Mouse (Mus musculus): ENCODE data around the gene Itga9. TPM values are rescaled to one million over a fixed set of nuclear protein-coding genes. Genes with fewer than 3 reads are reported as not detected.

Gene Itga9
- total and polyA plus RNA-seq, 2 experiments = 9.1 to 15.8 TPM

DNA sequence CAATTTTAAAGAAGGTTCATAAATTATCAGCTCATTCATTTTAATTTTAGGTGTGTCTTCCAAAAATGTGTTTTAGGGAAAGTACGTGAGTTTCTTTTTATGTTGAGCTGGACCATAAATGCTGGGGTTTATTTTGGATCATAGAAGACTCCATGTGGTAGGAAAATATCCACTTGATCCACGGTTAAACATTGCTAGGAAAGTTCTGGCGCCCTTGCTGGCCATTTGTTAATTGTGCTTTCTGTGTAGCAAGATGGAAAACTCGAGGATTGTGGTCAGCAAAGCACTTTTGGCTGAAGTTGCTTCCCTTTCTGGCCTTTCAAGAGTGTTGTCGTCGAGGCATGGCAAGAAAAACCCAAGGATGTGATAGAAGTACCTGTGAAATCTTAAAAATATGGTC is 179.3 kb downstream of the Itga9 start:
- TF ChIP-seq POLR2A (IDR thresholded peaks at IDR 0.05; ENCODE audit: extremely low read depth, insufficient read depth, low read length) = no peak
- TF ChIP-seq CTCF (IDR thresholded peaks at IDR 0.05; ENCODE audit: low read depth, low read length) = no peak
- Histone ChIP-seq H3K79me2 (ENCODE audit: control insufficient read depth, insufficient read depth, low read length) (no peaks in the 10 kb centered on the region), H3K4me1 (ENCODE audit: control insufficient read depth, insufficient read depth, low read length) (no peaks in the 10 kb centered on the region), H3K4me3 (ENCODE audit: insufficient read depth, low read depth, low read length) (no peak overlapping the region), H3K9ac (ENCODE audit: low read depth, low read length) (no peak overlapping the region), H3K27me3 (ENCODE audit: control insufficient read depth, insufficient read depth, low read length) (no peaks in the 10 kb centered on the region), H3K36me3 (ENCODE audit: control insufficient read depth, insufficient read depth, low read length) (no peaks in the 10 kb centered on the region), H3K27ac (replicated peaks; ENCODE audit: insufficient read depth, low read depth, low read length) (no peak overlapping the region)
- 76% methylated on average over 6 of the region's 6 CpGs for WGBS
- DNase-seq (ENCODE audit: extremely low read depth, low read depth, low spot score) = no peak

DNA sequence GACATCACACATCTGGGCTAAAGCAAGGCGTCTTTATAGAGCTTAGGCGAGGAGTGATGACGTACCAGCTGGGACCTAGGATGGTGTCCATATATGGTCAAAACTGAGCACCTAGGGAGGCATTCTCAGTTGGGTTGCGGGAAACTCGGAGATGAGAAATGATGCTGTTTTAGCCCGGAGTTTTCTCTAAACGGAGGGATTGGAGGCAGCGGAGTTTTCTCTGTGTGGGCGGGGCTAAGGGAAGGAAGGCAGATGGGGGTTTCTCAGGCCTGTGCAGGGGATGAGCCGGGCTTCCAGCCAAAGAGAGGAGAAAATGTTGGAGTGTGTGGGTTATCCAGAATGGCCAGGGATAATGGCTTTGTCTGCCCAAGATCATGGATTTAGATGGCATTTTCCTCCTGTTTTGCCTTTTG is 182.4 kb downstream of the Itga9 start:
- Histone ChIP-seq H3K9ac (ENCODE audit: low read depth, low read length) (no peak overlapping the region), H3K36me3 (ENCODE audit: control insufficient read depth, insufficient read depth, low read length) (no peaks in the 10 kb centered on the region), H3K4me3 (ENCODE audit: insufficient read depth, low read depth, low read length) (no peak overlapping the region), H3K27me3 (ENCODE audit: control insufficient read depth, insufficient read depth, low read length) (no peaks in the 10 kb centered on the region), H3K79me2 (ENCODE audit: control insufficient read depth, insufficient read depth, low read length) (no peaks in the 10 kb centered on the region), H3K4me1 (ENCODE audit: control insufficient read depth, insufficient read depth, low read length) (no peaks in the 10 kb centered on the region), H3K27ac (replicated peaks; ENCODE audit: insufficient read depth, low read depth, low read length) (no peak overlapping the region)
- TF ChIP-seq CTCF (IDR thresholded peaks at IDR 0.05; ENCODE audit: low read depth, low read length) = no peak
- no peak for TF ChIP-seq POLR2A (IDR thresholded peaks at IDR 0.05; ENCODE audit: extremely low read depth, insufficient read depth, low read length)
- 70% methylated on average over 10 of the region's 10 CpGs for WGBS
- DNase-seq (ENCODE audit: extremely low read depth, low read depth, low spot score) = no peak

- H3K4me1 ChIP-seq (ENCODE audit: control insufficient read depth, insufficient read depth, low read length) = no peaks in the 10 kb centered on the region
- H3K27ac ChIP-seq (replicated peaks; ENCODE audit: insufficient read depth, low read depth, low read length) = no peak overlapping the region
- H3K4me3 ChIP-seq (ENCODE audit: insufficient read depth, low read depth, low read length) = no peak overlapping the region
- no peak overlapping the region for H3K9ac ChIP-seq (ENCODE audit: low read depth, low read length)
- H3K27me3 ChIP-seq (ENCODE audit: control insufficient read depth, insufficient read depth, low read length) = no peaks in the 10 kb centered on the region
- no peak for DNase-seq (ENCODE audit: extremely low read depth, low read depth, low spot score)
- TF ChIP-seq CTCF (IDR thresholded peaks at IDR 0.05; ENCODE audit: low read depth, low read length) (no peak), POLR2A (IDR thresholded peaks at IDR 0.05; ENCODE audit: extremely low read depth, insufficient read depth, low read length) (no peak)
- no peaks in the 10 kb centered on the region for H3K36me3 ChIP-seq (ENCODE audit: control insufficient read depth, insufficient read depth, low read length)
- WGBS = 88% methylated on average over 3 of the region's 3 CpGs
- H3K79me2 ChIP-seq (ENCODE audit: control insufficient read depth, insufficient read depth, low read length) = no peaks in the 10 kb centered on the region
These were observed 184.7 kb downstream of the Itga9 start for GRCm38 (mm10) chr9:118791231-118791630.

GRCm38 (mm10) chr9:118793151-118793785 is 186.8 kb downstream of the Itga9 start:
- TF ChIP-seq CTCF (IDR thresholded peaks at IDR 0.05; ENCODE audit: low read depth, low read length) (no peak), POLR2A (IDR thresholded peaks at IDR 0.05; ENCODE audit: extremely low read depth, insufficient read depth, low read length) (no peak)
- DNase-seq (ENCODE audit: extremely low read depth, low read depth, low spot score) = no peak
- 78% methylated on average over 15 of the region's 21 CpGs for WGBS
- no peaks in the 10 kb centered on the region for H3K36me3 ChIP-seq (ENCODE audit: control insufficient read depth, insufficient read depth, low read length)
- no peak overlapping the region for H3K4me3 ChIP-seq (ENCODE audit: insufficient read depth, low read depth, low read length)
- H3K79me2 ChIP-seq (ENCODE audit: control insufficient read depth, insufficient read depth, low read length) = no peaks in the 10 kb centered on the region
- H3K4me1 ChIP-seq (ENCODE audit: control insufficient read depth, insufficient read depth, low read length) = no peaks in the 10 kb centered on the region
- H3K27me3 ChIP-seq (ENCODE audit: control insufficient read depth, insufficient read depth, low read length) = no peaks in the 10 kb centered on the region
- H3K27ac ChIP-seq (replicated peaks; ENCODE audit: insufficient read depth, low read depth, low read length) = no peak overlapping the region
- H3K9ac ChIP-seq (ENCODE audit: low read depth, low read length) = no peak overlapping the region

DNA sequence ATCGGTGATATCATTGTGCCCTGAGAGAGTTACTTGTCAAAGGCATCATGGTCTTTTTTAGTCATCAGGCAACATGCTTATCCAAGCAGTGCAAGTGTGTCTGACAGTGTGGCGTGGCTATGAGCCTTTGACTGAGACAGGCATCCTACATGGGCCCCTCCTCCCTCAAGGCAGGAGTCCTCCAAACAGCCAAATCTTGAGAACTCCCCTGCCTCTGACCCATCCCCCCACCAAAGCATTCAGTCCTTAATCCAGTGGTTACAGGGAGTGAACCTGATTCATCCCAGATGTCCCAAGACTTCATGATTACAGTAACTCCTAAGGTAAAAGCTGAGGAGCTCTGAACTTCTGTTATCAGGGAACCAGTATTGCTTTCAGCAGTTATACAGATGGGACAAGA is 188.2 kb downstream of the Itga9 start:
- no peak for DNase-seq (ENCODE audit: extremely low read depth, low read depth, low spot score)
- Histone ChIP-seq H3K36me3 (ENCODE audit: control insufficient read depth, insufficient read depth, low read length) (no peaks in the 10 kb centered on the region), H3K4me1 (ENCODE audit: control insufficient read depth, insufficient read depth, low read length) (no peaks in the 10 kb centered on the region), H3K4me3 (ENCODE audit: insufficient read depth, low read depth, low read length) (no peak overlapping the region), H3K9ac (ENCODE audit: low read depth, low read length) (no peak overlapping the region), H3K27ac (replicated peaks; ENCODE audit: insufficient read depth, low read depth, low read length) (no peak overlapping the region), H3K79me2 (ENCODE audit: control insufficient read depth, insufficient read depth, low read length) (no peaks in the 10 kb centered on the region), H3K27me3 (ENCODE audit: control insufficient read depth, insufficient read depth, low read length) (no peaks in the 10 kb centered on the region)
- TF ChIP-seq POLR2A (IDR thresholded peaks at IDR 0.05; ENCODE audit: extremely low read depth, insufficient read depth, low read length) = no peak
- TF ChIP-seq CTCF (IDR thresholded peaks at IDR 0.05; ENCODE audit: low read depth, low read length) = no peak
- WGBS = 82% methylated on average over 2 of the region's 2 CpGs

DNA sequence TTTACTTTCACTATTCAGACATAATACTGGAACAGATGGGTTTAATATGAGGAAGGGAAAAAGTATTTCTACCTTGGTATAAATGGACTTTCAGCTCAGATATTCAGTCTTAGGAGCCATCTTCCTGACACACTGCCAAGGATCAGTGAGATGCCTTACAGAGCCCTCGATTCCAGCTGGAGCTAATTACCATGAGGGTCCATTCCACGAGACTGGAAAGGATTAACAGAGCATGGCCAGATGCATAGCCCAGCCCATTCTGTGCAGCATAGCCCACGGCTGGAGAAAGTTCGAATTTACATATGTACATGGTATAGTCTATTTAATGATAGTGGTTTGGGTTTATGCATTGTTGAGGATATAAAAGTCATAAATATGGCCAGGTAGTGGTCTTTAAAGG is 188.8 kb downstream of the Itga9 start:
- H3K36me3 ChIP-seq (ENCODE audit: control insufficient read depth, insufficient read depth, low read length) = no peaks in the 10 kb centered on the region
- WGBS = 79% methylated on average over 4 of the region's 4 CpGs
- no peak overlapping the region for H3K9ac ChIP-seq (ENCODE audit: low read depth, low read length)

More for the DNA sequence above, 188.8 kb downstream of the Itga9 start:
- H3K79me2 ChIP-seq (ENCODE audit: control insufficient read depth, insufficient read depth, low read length) = no peaks in the 10 kb centered on the region
- no peaks in the 10 kb centered on the region for H3K27me3 ChIP-seq (ENCODE audit: control insufficient read depth, insufficient read depth, low read length)
- H3K4me1 ChIP-seq (ENCODE audit: control insufficient read depth, insufficient read depth, low read length) = no peaks in the 10 kb centered on the region
- DNase-seq (ENCODE audit: extremely low read depth, low read depth, low spot score) = no peak
- H3K27ac ChIP-seq (replicated peaks; ENCODE audit: insufficient read depth, low read depth, low read length) = no peak overlapping the region
- H3K4me3 ChIP-seq (ENCODE audit: insufficient read depth, low read depth, low read length) = no peak overlapping the region
- TF ChIP-seq CTCF (IDR thresholded peaks at IDR 0.05; ENCODE audit: low read depth, low read length) = no peak
- no peak for TF ChIP-seq POLR2A (IDR thresholded peaks at IDR 0.05; ENCODE audit: extremely low read depth, insufficient read depth, low read length)

Measured in liver, adult 2 months (tissue).